14 mouse cellular contexts compared by ENCODE assay signal in genomic region chr17:14698188-14698587, GRCm38 (mm10). TPM values are rescaled to one million over a fixed set of nuclear protein-coding genes. Genes with fewer than 3 reads are reported as not detected.
"Had no signal": no experiment of that assay in that cellular context is flagged by ENCODE, and none has a peak within 500 bp of the region (broad histone marks: within the 10 kb centered on the region; RNA-seq: fewer than 3 reads in every experiment).

No protein-coding gene starts in this region.

- ATAC-seq: liver, embryonic 12.5 days; midbrain, embryonic 16.5 days had no signal

- H3K9me3 ChIP-seq: limb, embryonic 10.5 days; liver, embryonic 12.5 days; megakaryocyte, embryonic 14.5 days; midbrain, embryonic 12.5 days; stomach, embryonic 15.5 days had no signal

- H3K9ac ChIP-seq: liver, embryonic 12.5 days; midbrain, embryonic 12.5 days; stomach, embryonic 15.5 days had no signal

- H3K36me3 ChIP-seq: limb, embryonic 10.5 days; liver, embryonic 12.5 days; midbrain, embryonic 12.5 days; stomach, embryonic 15.5 days had no signal

- H3K27me3 ChIP-seq: liver, embryonic 12.5 days; stomach, embryonic 15.5 days had no signal

- H3K27ac ChIP-seq: left cerebral cortex, adult 2 months; limb, embryonic 10.5 days; liver, embryonic 12.5 days; macrophage; midbrain, embryonic 12.5 days; stomach, embryonic 15.5 days had no signal

- DNase-seq: kidney, adult 9 months; kidney, postnatal 10 days; kidney, postnatal 4 days; lung, postnatal 10 days; right cerebral cortex, postnatal 14 days; thymus, postnatal 36 days had no signal

- H3K4me3 ChIP-seq: left cerebral cortex, adult 2 months; limb, embryonic 10.5 days; liver, embryonic 12.5 days; megakaryocyte, embryonic 14.5 days; midbrain, embryonic 12.5 days; stomach, embryonic 15.5 days had no signal

- H3K4me2 ChIP-seq: liver, embryonic 12.5 days; midbrain, embryonic 12.5 days; stomach, embryonic 15.5 days had no signal

- H3K4me1 ChIP-seq: liver, embryonic 12.5 days had no signal

RNA-seq across cellular contexts. Expression of gene Thbs2, which starts 4.2 kb away (rescaled TPM):
- polyA plus RNA-seq: macrophage had no signal
